Mouse (Mus musculus) monocyte, adult 5-6 weeks (primary cell): Measurements from ENCODE around the gene Zfp607b. TPM values are rescaled to one million over a fixed set of nuclear protein-coding genes. Genes with fewer than 3 reads are reported as not detected.

ENCODE experiments used
- ATAC-seq: fragments of 153-309, 156-312 bp; replicated peaks from 2 replicates; pipeline ENCODE4 v1.8.0; 2017; ENCODE audit warnings: mild to moderate bottlenecking; ENCODE audit not compliant: low TSS enrichment, insufficient number of reproducible peaks, severe bottlenecking, poor library complexity, low FRiP score
- total RNA-seq: library from RNA; stranded (forward); fragments of 200-1000, 200-491, 200-594 nt; gene quantifications from 3 replicates; pipeline ENCODE4 v1.2.3, GENCODE M21; 2017

Zfp607b gene
- total RNA-seq, 1 experiment from 2014 or later: 1.4 TPM

DNA sequence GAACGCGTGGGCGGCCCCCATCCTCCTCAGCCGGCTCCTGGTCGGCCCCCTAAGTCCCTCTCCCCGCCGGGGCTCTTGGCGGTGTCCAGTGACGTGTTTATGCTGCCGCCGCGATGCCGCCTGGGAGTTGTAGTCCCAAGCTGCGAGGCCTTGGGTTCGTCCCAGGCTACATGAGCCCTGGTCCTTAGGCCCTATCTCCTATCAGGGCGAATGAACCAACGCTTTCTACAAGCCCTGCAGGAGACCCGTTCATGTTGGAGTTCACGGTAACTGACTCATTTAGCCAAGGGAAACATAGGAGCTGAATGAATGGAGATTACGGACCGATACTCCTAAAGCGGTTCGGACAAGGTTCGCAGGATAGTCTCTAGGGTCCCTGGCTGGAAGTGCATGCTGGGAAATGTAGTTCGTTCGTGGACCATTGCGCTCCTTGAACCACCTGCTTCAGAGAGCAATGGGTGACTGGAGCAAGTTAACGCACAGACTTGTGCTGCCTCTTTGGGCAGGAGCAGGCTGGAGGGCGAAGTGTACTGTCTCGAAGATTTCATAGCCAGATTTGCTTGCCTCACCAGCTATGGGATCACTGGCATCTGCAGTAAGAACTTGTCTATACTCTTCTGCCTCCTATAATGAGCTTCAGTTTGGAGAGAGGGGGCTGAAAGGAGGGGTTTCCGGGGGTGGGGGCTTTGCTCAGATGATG, 14.5 kb upstream of the Zfp607b start, which contains the start of gene Map3k10:
Gene Map3k10 (minus strand): TSS at position 77 of the 700 bp plus-strand sequence.
- peak; percentile 95 for ATAC-seq

GRCm38 (mm10) chr7:27675222-27675612, 13.9 kb upstream of the Zfp607b start:
- no peak for ATAC-seq

GRCm38 (mm10) chr7:27683218-27683617, 5.9 kb upstream of the Zfp607b start:
- ATAC-seq: no peak

- ATAC-seq: no peak
Observed at GRCm38 (mm10) chr7:27685220-27685619, 3.9 kb upstream of the Zfp607b start.

DNA sequence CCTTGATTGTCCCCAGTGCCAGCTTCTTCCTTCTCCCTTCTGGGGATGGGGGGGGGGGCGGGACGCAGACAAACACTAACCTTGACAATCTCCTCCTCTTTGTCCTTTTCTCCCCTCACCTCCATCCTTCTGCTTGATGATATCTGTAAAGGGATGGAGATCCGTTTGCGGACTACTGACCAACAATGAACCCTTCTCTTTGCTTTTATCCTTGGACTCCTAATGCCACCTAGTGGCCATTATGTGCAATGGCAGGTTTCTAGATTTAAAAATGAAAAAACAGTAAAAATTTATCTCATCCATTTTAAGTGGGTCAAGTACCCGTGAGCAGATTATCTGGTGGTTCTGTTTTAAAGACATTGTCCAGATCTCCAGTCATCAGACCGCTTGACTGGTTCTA, 3.5 kb upstream of the Zfp607b start:
- ATAC-seq: no peak

DNA sequence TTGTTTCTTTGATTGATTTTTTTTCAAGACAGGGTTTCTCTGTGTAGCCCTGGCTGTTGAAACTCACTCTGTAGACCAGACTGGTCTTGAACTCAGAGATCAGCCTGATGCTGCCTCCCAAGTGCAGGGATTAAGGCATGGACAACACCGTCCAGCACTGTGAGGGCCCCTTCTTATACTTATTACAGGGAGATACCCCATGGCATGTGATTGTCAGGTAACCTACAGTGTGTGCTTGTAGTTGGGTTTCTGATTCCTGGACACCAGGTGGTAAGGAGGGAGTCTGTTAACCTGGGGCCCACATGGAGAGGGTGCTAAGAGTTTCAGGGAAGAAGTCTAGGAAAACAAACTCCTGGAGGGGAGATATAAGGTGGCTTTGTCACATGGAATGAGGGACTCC, 2.1 kb upstream of the Zfp607b start:
- ATAC-seq: no peak

DNA sequence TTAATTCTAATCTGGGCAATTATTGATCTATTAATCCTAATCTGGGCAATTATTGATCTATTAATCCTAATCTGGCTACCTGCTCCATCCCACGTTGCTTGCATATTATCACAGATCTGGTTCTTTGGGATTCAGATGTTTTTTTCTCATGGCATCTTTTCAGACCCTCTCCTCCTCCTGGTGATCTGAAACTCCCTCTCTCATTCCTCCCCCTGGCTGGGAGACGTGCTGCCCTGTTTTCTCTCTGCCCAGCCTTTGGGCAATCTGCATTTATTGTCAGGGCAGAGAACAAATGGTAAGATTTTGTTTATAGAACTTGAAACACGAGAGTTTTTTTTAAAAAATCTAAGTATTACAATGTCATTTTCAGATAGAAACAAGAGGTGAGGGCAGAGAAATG, 1.3 kb upstream of the Zfp607b start:
- ATAC-seq: no peak

DNA sequence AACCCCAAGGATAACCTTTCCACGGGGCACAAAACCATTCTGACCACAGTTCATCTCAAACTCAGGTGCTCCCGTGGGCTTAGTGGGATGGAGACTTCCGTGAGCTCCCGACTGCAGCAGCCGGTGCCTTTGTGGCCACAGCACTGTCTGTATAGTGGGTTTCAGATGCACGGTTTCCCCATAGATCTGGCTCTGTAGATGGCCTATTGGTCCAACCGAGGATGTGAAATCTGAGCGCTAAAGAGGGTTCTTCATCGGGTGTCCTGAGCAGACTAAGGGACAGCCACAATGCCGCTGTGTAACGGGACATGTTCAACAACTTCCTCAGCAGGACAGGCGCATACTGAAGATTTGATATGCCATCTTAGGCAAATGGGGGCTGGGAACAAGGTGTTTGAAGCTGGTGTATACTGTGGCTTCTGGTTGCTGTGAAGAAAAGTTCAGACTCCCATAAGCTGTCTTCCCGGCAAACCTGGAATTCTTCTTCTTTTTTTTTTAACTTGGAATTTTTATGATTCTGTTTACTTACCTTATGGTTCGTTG, 823 bp upstream of the Zfp607b start:
- ATAC-seq: no peak

- no peak for ATAC-seq
Observed at GRCm38 (mm10) chr7:27691076-27691475, 1.9 kb downstream of the Zfp607b start.

GRCm38 (mm10) chr7:27696711-27697110, 7.6 kb downstream of the Zfp607b start:
- no peak for ATAC-seq

DNA sequence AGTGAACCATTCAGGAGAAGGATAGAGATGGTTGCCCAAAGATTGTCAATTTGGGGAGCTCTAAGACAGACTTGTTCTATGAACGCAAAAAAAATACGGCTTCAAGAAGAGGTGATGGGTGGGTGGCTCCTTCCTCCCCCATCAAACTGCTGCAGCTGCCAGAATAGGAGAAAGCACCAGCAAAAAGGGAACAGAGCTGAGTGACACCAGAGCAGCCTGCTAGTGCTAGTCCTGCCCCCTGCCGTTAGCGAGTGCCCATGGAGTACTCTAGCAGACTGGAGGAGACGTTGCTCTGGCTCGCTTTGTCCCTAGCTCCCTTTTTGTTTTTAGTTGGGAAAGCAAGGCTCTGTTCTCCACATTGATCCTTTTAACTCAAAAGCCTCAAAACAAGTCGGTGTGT, 21.3 kb downstream of the Zfp607b start:
- ATAC-seq: no peak

DNA sequence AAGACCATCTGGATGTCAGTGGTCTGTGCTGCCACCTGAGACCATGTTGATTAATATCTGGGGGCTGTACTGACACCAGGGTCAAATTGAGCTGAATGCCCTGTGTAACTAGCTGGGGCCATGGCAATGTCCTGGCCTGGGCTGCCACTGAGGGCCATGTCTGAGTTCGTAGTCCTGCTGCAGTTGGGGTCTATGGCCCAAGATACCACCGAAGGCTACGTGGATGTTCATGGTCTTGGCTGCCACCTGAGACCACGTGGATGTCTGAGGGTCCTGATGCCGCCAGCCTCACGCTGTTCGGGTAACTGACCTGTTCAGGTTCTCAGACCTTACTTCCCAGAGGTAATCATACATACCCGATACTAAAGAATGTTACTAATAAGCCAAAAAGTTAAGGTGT, 32.8 kb downstream of the Zfp607b start:
- no peak for ATAC-seq

- ATAC-seq: 0 out of 2 replicates have a peak, but pooled peaks have one; percentile 31
Observed at GRCm38 (mm10) chr7:27725566-27726538, 36.7 kb downstream of the Zfp607b start.

GRCm38 (mm10) chr7:27727471-27727870, 38.3 kb downstream of the Zfp607b start:
- no peak for ATAC-seq

- peak; percentile 95 for ATAC-seq
Observed at GRCm38 (mm10) chr7:27731281-27731883, 42.2 kb downstream of the Zfp607b start, which contains the start of gene Zfp60. Gene Zfp60 (plus strand): TSS chr7:27731389.

- no peak for ATAC-seq
Observed at GRCm38 (mm10) chr7:27731946-27732345, 42.8 kb downstream of the Zfp607b start.

GRCm38 (mm10) chr7:27732508-27732907, 43.4 kb downstream of the Zfp607b start:
- ATAC-seq: no peak

GRCm38 (mm10) chr7:27735457-27735856, 46.3 kb downstream of the Zfp607b start:
- no peak for ATAC-seq
